Mouse (Mus musculus): ENCODE results near the gene Rhox2c. TPM values are rescaled to one million over a fixed set of nuclear protein-coding genes. Genes with fewer than 3 reads are reported as not detected.
"Not testable (repeated sequence)": the region's sequence is repeated elsewhere in the genome, so short reads cannot be mapped to it uniquely, and the experiment has no call there.

Gene Rhox2c
- not detected for polyA plus RNA-seq (2017; shearing (Covaris generic))

GRCm38 (mm10) chrX:37453380-37453779 lies at the start of gene Rhox2c:
Gene Rhox2c (plus strand): TSS chrX:37453680.
- ATAC-seq = not testable (repeated sequence)

- not testable (repeated sequence) for ATAC-seq
Observed at GRCm38 (mm10) chrX:37411767-37412166, 41.7 kb upstream of the Rhox2c start, which contains the start of gene Rhox2b. Gene Rhox2b (plus strand): TSS chrX:37412067.

GRCm38 (mm10) chrX:37432194-37432593 lies 21.3 kb upstream of the Rhox2c start, which contains the start of gene Rhox4b:
Gene Rhox4b (plus strand): TSS chrX:37432494.
- ATAC-seq = not testable (repeated sequence)

GRCm38 (mm10) chrX:37458285-37458684 lies 4.8 kb downstream of the Rhox2c start, which contains the start of gene Rhox3c:
Gene Rhox3c (plus strand): TSS chrX:37458585.
- ATAC-seq = not testable (repeated sequence)

- ATAC-seq = not testable (repeated sequence)
Observed at GRCm38 (mm10) chrX:37480037-37480436, 26.6 kb downstream of the Rhox2c start, which contains the start of gene Rhox4c. Gene Rhox4c (plus strand): TSS chrX:37480337.

GRCm38 (mm10) chrX:37514059-37514458 lies 60.6 kb downstream of the Rhox2c start, which contains the start of gene Rhox4d:
Gene Rhox4d (plus strand): TSS chrX:37514359.
- ATAC-seq = not testable (repeated sequence)

Other genes starting within 250 kb of the Rhox2c start
- not detected for gene Gm9, start 242.6 kb upstream of the Rhox2c start, polyA plus RNA-seq (2017; shearing (Covaris generic))
- not detected for gene Rhox1, start 231.4 kb upstream of the Rhox2c start, polyA plus RNA-seq (2017; shearing (Covaris generic))
- not detected for gene Rhox2a, start 208.7 kb upstream of the Rhox2c start, polyA plus RNA-seq (2017; shearing (Covaris generic))
- gene Rhox3a, start 203.8 kb upstream of the Rhox2c start, polyA plus RNA-seq (2017; shearing (Covaris generic)) = not detected
- not detected for gene Rhox4a, start 188.3 kb upstream of the Rhox2c start, polyA plus RNA-seq (2017; shearing (Covaris generic))
- gene Rhox3a2, start 73.7 kb upstream of the Rhox2c start, polyA plus RNA-seq (2017; shearing (Covaris generic)) = not detected
- gene Rhox4a2, start 62.8 kb upstream of the Rhox2c start, polyA plus RNA-seq (2017; shearing (Covaris generic)) = not detected
- not detected for gene Rhox2b, start 41.6 kb upstream of the Rhox2c start, polyA plus RNA-seq (2017; shearing (Covaris generic))
- under 1 TPM in 1 of 2 experiments, not detected in 1; 0.33 TPM for gene Rhox4b, start 21.2 kb upstream of the Rhox2c start, polyA plus RNA-seq (2017; shearing (Covaris generic))
- gene Rhox3c, start 4.9 kb downstream of the Rhox2c start, polyA plus RNA-seq (2017; shearing (Covaris generic)) = not detected
- gene Rhox4c, start 26.7 kb downstream of the Rhox2c start, polyA plus RNA-seq (2017; shearing (Covaris generic)) = not detected
- not detected for gene Rhox2d, start 39.7 kb downstream of the Rhox2c start, polyA plus RNA-seq (2017; shearing (Covaris generic))
- gene Rhox4d, start 60.7 kb downstream of the Rhox2c start, polyA plus RNA-seq (2017; shearing (Covaris generic)) = under 1 TPM in 1 of 2 experiments, not detected in 1; 0.27 TPM
- not detected for gene Rhox2e, start 76.8 kb downstream of the Rhox2c start, polyA plus RNA-seq (2017; shearing (Covaris generic))
- not detected for gene Rhox3e, start 88.3 kb downstream of the Rhox2c start, polyA plus RNA-seq (2017; shearing (Covaris generic))
- not detected for gene Rhox4e, start 103.7 kb downstream of the Rhox2c start, polyA plus RNA-seq (2017; shearing (Covaris generic))
- not detected for gene Rhox2f, start 117.7 kb downstream of the Rhox2c start, polyA plus RNA-seq (2017; shearing (Covaris generic))
- gene Rhox3f, start 127.3 kb downstream of the Rhox2c start, polyA plus RNA-seq (2017; shearing (Covaris generic)) = not detected
- under 1 TPM in 1 of 2 experiments, not detected in 1; 0.45 TPM for gene Rhox4f, start 154.0 kb downstream of the Rhox2c start, polyA plus RNA-seq (2017; shearing (Covaris generic))
- not detected for gene Rhox3g, start 174.9 kb downstream of the Rhox2c start, polyA plus RNA-seq (2017; shearing (Covaris generic))
- gene Rhox2g, start 189.8 kb downstream of the Rhox2c start, polyA plus RNA-seq (2017; shearing (Covaris generic)) = not detected
- gene Rhox4g, start 197.6 kb downstream of the Rhox2c start, polyA plus RNA-seq (2017; shearing (Covaris generic)) = not detected
- gene Rhox3h, start 215.1 kb downstream of the Rhox2c start, polyA plus RNA-seq (2017; shearing (Covaris generic)) = not detected
- not detected for gene Rhox2h, start 219.6 kb downstream of the Rhox2c start, polyA plus RNA-seq (2017; shearing (Covaris generic))